Mouse (Mus musculus) heart, postnatal 0 days (tissue): ENCODE data around the gene Fxr2.

Experiments used
- CTCF ChIP-seq: IDR thresholded peaks from 2 replicates; pipeline ENCODE4 v1.5.1; 2016; ENCODE audit warnings: antibody characterized with exemption, control low read depth, low read depth
- EP300 ChIP-seq: IDR thresholded peaks from 2 replicates; pipeline ENCODE4 v1.6.1; 2016; ENCODE audit warnings: antibody characterized with exemption, low read depth

DNA sequence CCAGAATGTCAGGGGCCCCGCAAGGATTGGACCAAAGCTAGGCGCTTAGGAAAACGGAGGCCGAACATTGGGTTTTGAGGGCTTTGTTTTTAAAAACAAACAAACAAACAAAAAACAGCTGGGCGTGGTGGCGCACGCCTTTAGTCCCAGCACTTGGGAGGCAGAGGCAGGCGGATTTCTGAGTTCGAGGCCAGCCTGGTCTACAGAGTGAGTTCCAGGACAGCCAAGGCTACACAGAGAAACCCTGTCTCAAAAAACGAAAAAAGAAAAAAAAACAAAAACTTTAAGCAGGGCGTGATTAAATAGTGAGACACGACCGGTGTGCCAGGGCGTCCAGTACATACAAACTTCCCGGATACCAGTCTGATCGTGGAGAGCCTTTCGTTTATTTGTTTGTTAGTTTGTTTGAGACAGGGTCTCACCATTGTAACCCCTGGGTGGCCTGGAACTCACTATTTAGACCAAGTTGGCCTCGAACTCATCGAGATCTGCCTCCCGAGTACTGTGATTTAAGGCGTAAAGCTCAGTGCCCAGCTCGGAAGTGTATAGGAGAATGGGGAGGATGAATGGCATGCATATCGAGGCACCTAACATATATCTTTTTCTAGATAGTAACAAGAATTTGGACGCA is 49.5 kb downstream of the Fxr2 start:
- TF ChIP-seq CTCF (no peak), EP300 (no peak)
